Mouse (Mus musculus) retina, postnatal 7 days (tissue): ENCODE results near the gene Twnk.

ENCODE experiments used
- DNase-seq: peaks from one replicate; pipeline ENCODE4 v3.0.0-alpha.2; 2012; ENCODE audit warnings: low read depth, low spot score

Twnk gene

GRCm38 (mm10) chr19:45005444-45005843 is at the start of gene Twnk:
Gene Twnk (plus strand): TSS chr19:45005663.
- no peak for DNase-seq

GRCm38 (mm10) chr19:44959633-44960032 is 45.8 kb upstream of the Twnk start:
- no peak for DNase-seq

GRCm38 (mm10) chr19:44965978-44966377 is 39.5 kb upstream of the Twnk start:
- DNase-seq = no peak

GRCm38 (mm10) chr19:44968329-44968728 is 37.1 kb upstream of the Twnk start:
- no peak for DNase-seq

GRCm38 (mm10) chr19:44976636-44977035 is 28.8 kb upstream of the Twnk start:
- no peak for DNase-seq

GRCm38 (mm10) chr19:44977148-44977547 is 28.3 kb upstream of the Twnk start:
- no peak for DNase-seq

- DNase-seq = no peak
Measured at GRCm38 (mm10) chr19:44980787-44981186, 24.7 kb upstream of the Twnk start.

GRCm38 (mm10) chr19:44982477-44983115 is 22.9 kb upstream of the Twnk start:
- no peak for DNase-seq

GRCm38 (mm10) chr19:44983366-44983765 is 22.1 kb upstream of the Twnk start:
- DNase-seq = no peak

GRCm38 (mm10) chr19:44984420-44984819 is 21.0 kb upstream of the Twnk start:
- DNase-seq = no peak

- no peak for DNase-seq
Measured at GRCm38 (mm10) chr19:44985159-44985988, 20.1 kb upstream of the Twnk start.

GRCm38 (mm10) chr19:44987004-44987403 is 18.5 kb upstream of the Twnk start:
- DNase-seq = no peak

GRCm38 (mm10) chr19:44987851-44988250 is 17.6 kb upstream of the Twnk start:
- DNase-seq = no peak

- DNase-seq = no peak
Measured at GRCm38 (mm10) chr19:44988321-44988720, 17.1 kb upstream of the Twnk start.

GRCm38 (mm10) chr19:44988831-44989566 is 16.5 kb upstream of the Twnk start, which contains the start of gene Sema4g:
Gene Sema4g (plus strand): TSS chr19:44989101.
- no peak for DNase-seq

- no peak for DNase-seq
Measured at GRCm38 (mm10) chr19:44989567-44990495, 15.6 kb upstream of the Twnk start.

- DNase-seq = no peak
Measured at GRCm38 (mm10) chr19:44991031-44991430, 14.4 kb upstream of the Twnk start.

GRCm38 (mm10) chr19:44992246-44992645 is 13.2 kb upstream of the Twnk start:
- DNase-seq = no peak

- no peak for DNase-seq
Measured at GRCm38 (mm10) chr19:44992712-44993111, 12.8 kb upstream of the Twnk start.

- DNase-seq = no peak
Measured at GRCm38 (mm10) chr19:44997786-44998185, 7.7 kb upstream of the Twnk start.

GRCm38 (mm10) chr19:44999647-45000046 is 5.8 kb upstream of the Twnk start:
- no peak for DNase-seq
